Mouse (Mus musculus) cerebellum, adult 11-12 months (tissue): ENCODE measurements around the gene Capn7.

ENCODE experiments used
- DNase-seq: peaks from one replicate; pipeline ENCODE4 v3.0.0; 2022

Gene Capn7

GRCm38 (mm10) chr14:31416411-31416810, 80.0 kb downstream of the Capn7 start:
- no peak for DNase-seq

- DNase-seq = peak; percentile 35
Measured at GRCm38 (mm10) chr14:31416835-31417549, 80.6 kb downstream of the Capn7 start.

GRCm38 (mm10) chr14:31419279-31419678, 82.8 kb downstream of the Capn7 start:
- DNase-seq = no peak

- no peak for DNase-seq
Measured at GRCm38 (mm10) chr14:31420135-31420534, 83.7 kb downstream of the Capn7 start.

GRCm38 (mm10) chr14:31420562-31420961, 84.1 kb downstream of the Capn7 start:
- no peak for DNase-seq

GRCm38 (mm10) chr14:31420985-31421384, 84.5 kb downstream of the Capn7 start:
- no peak for DNase-seq
